Comparison of ENCODE assay signal across 28 mouse cellular contexts in genomic region chr12:54414829-54415228, GRCm38 (mm10).
DNase-seq lines count a peak whose midpoint lies in the region; ATAC-seq and TF ChIP-seq lines count a peak whose summit lies in the region.
"Had no signal": no experiment of that assay in that cellular context is flagged by ENCODE, and none has a peak within 500 bp of the region (broad histone marks: within the 10 kb centered on the region; RNA-seq: fewer than 3 reads in every experiment).

No protein-coding gene starts in this region.

- ATAC-seq in CD4-positive, CD25-positive, alpha-beta regulatory T cell, adult 4 months: no peak
- ATAC-seq in liver, postnatal 0 days: no peak
- ATAC-seq in liver, embryonic 11.5 days (replicated peaks; ENCODE audit: low FRiP score): no peak
- ATAC-seq: forebrain, embryonic 13.5 days; midbrain, embryonic 15.5 days had no signal

- peak; percentile 10 for DNase-seq in CD4-positive, CD25-positive, alpha-beta regulatory T cell, adult 2 months (ENCODE audit: low read depth, low spot score)
- DNase-seq in liver, postnatal 0 days: no peak
- DNase-seq in liver, embryonic 11.5 days (ENCODE audit: low spot score): no peak
- no peak for DNase-seq in MEL (ENCODE audit: low read depth, low spot score)
- DNase-seq in forebrain, embryonic 10.5 days (ENCODE audit: extremely low spot score, low spot score): no peak
- no peak for DNase-seq in right cerebral cortex, postnatal 4 days
- DNase-seq: adrenal gland, postnatal 10 days; cerebellum, adult 11-12 months; cerebellum, adult 9-11 months; gastrocnemius, postnatal 25 days; heart, adult 2 months; heart, postnatal 10 days; left cerebral cortex, postnatal 4 days; liver, embryonic 13.5 days; lung, embryonic 14.5 days; lung, postnatal 14 days; retina, postnatal 1 day; right cerebral cortex, postnatal 14 days had no signal

- no peak for TF ChIP-seq EP300 in liver, postnatal 0 days (IDR thresholded peaks at IDR 0.05; ENCODE audit: low read depth)
- TF ChIP-seq EP300 in MEL (IDR thresholded peaks at IDR 0.05; ENCODE audit: low read depth in 1 of 2, low read length in 2 of 2): no peak

- no peak overlapping the region for H3K4me3 ChIP-seq in liver, postnatal 0 days (ENCODE audit: low read depth, low read length)
- no peak overlapping the region for H3K4me3 ChIP-seq in liver, embryonic 11.5 days (ENCODE audit: low read depth, low read length)
- H3K4me3 ChIP-seq in MEL (ENCODE audit: control insufficient read depth in 1 of 2, insufficient read depth in 1 of 2, low read depth in 2 of 2, low read length in 2 of 2): no peak overlapping the region
- H3K4me3 ChIP-seq in forebrain, embryonic 10.5 days: no peak overlapping the region
- H3K4me3 ChIP-seq: erythroblast, embryonic 14.5 days; forebrain, embryonic 13.5 days; heart, adult 2 months; heart, embryonic 13.5 days; liver, embryonic 13.5 days; midbrain, embryonic 10.5 days; midbrain, embryonic 15.5 days; neural tube, embryonic 15.5 days had no signal

- H3K36me3 ChIP-seq in liver, postnatal 0 days (replicated peaks; ENCODE audit: insufficient read depth, low read length): no peaks in the 10 kb centered on the region
- H3K36me3 ChIP-seq in liver, embryonic 11.5 days (ENCODE audit: control insufficient read depth, insufficient read depth, low read length): no peaks in the 10 kb centered on the region
- H3K36me3 ChIP-seq in MEL (ENCODE audit: control insufficient read depth in 1 of 2, insufficient read depth in 2 of 2, low read length in 2 of 2): no peaks in the 10 kb centered on the region
- no peaks in the 10 kb centered on the region for H3K36me3 ChIP-seq in forebrain, embryonic 10.5 days (replicated peaks)
- H3K36me3 ChIP-seq: G1E; heart, embryonic 13.5 days; liver, embryonic 13.5 days; midbrain, embryonic 10.5 days; midbrain, embryonic 15.5 days; neural tube, embryonic 15.5 days had no signal

- no peaks in the 10 kb centered on the region for H3K4me1 ChIP-seq in liver, postnatal 0 days (ENCODE audit: insufficient read depth)
- no peaks in the 10 kb centered on the region for H3K4me1 ChIP-seq in liver, embryonic 11.5 days (replicated peaks; ENCODE audit: control insufficient read depth, insufficient read depth, low read length)
- H3K4me1 ChIP-seq in MEL (ENCODE audit: control insufficient read depth in 1 of 2, insufficient read depth in 2 of 2, low read length in 2 of 2): no peaks in the 10 kb centered on the region; a peak in 1 of 4 replicates
- H3K4me1 ChIP-seq in forebrain, embryonic 10.5 days: peaks cover 11% of the 10 kb centered on the region
- H3K4me1 ChIP-seq: heart, embryonic 13.5 days; liver, embryonic 13.5 days; neural tube, embryonic 15.5 days had no signal

- H3K79me2 ChIP-seq in MEL (ENCODE audit: control insufficient read depth, insufficient read depth, low read length, poor library complexity): no peaks in the 10 kb centered on the region

- 71% methylated on average over 1 of the region's 1 CpGs for WGBS in liver, postnatal 0 days (ENCODE audit: insufficient replicate concordance)
- WGBS in liver, embryonic 11.5 days: 45% methylated on average over 1 of the region's 1 CpGs
- 71% methylated on average over 1 of the region's 1 CpGs for WGBS in forebrain, embryonic 10.5 days

- peak; percentile 10 for TF ChIP-seq RAD21 in MEL (IDR thresholded peaks at IDR 0.05; ENCODE audit: low read depth, low read length)

- no peaks in the 10 kb centered on the region for H3K27me3 ChIP-seq in liver, postnatal 0 days (ENCODE audit: insufficient read depth, low read length)
- no peaks in the 10 kb centered on the region for H3K27me3 ChIP-seq in liver, embryonic 11.5 days (replicated peaks; ENCODE audit: control insufficient read depth, insufficient read depth, low read length)
- H3K27me3 ChIP-seq in MEL (ENCODE audit: control insufficient read depth in 1 of 2, insufficient read depth in 2 of 2, low read length in 2 of 2): peaks cover 0 to 3% of the 10 kb centered on the region in 2 experiments
- no peaks in the 10 kb centered on the region for H3K27me3 ChIP-seq in forebrain, embryonic 10.5 days (ENCODE audit: poor library complexity, severe bottlenecking)
- H3K27me3 ChIP-seq: forebrain, embryonic 13.5 days; liver, embryonic 13.5 days; midbrain, embryonic 15.5 days; neural tube, embryonic 15.5 days; Patski had no signal

- H3K9ac ChIP-seq in liver, postnatal 0 days (replicated peaks): no peak overlapping the region
- no peak overlapping the region for H3K9ac ChIP-seq in liver, embryonic 11.5 days (ENCODE audit: low read depth, low read length)
- no peak overlapping the region for H3K9ac ChIP-seq in MEL (ENCODE audit: control insufficient read depth, low read depth, low read length, poor library complexity, severe bottlenecking)
- H3K9ac ChIP-seq: forebrain, embryonic 13.5 days; heart, embryonic 13.5 days; hindbrain, embryonic 14.5 days; liver, embryonic 13.5 days; lung, embryonic 14.5 days; midbrain, embryonic 15.5 days; neural tube, embryonic 15.5 days had no signal

- no peak overlapping the region for H3K4me2 ChIP-seq in liver, postnatal 0 days (ENCODE audit: low read depth, low read length)
- H3K4me2 ChIP-seq in liver, embryonic 11.5 days: no peak overlapping the region
- H3K4me2 ChIP-seq: forebrain, embryonic 13.5 days; heart, embryonic 13.5 days; hindbrain, embryonic 14.5 days; liver, embryonic 13.5 days; lung, embryonic 14.5 days; midbrain, embryonic 15.5 days; neural tube, embryonic 15.5 days had no signal

- H3K9me3 ChIP-seq in liver, postnatal 0 days (ENCODE audit: low read length): no peaks in the 10 kb centered on the region
- no peaks in the 10 kb centered on the region for H3K9me3 ChIP-seq in liver, embryonic 11.5 days (ENCODE audit: control insufficient read depth, low read length)
- H3K9me3 ChIP-seq in MEL (replicated peaks; ENCODE audit: insufficient read depth, low read length): no peaks in the 10 kb centered on the region
- H3K9me3 ChIP-seq in forebrain, embryonic 10.5 days: no peaks in the 10 kb centered on the region
- H3K9me3 ChIP-seq: forebrain, embryonic 13.5 days; heart, embryonic 13.5 days; liver, embryonic 13.5 days; midbrain, embryonic 10.5 days; midbrain, embryonic 15.5 days; neural tube, embryonic 15.5 days had no signal

- TF ChIP-seq CTCF in liver, postnatal 0 days (IDR thresholded peaks at IDR 0.05; ENCODE audit: low read depth): 0 out of 2 replicates have a peak, but pooled peaks have one; percentile 7
- no peak for TF ChIP-seq CTCF in MEL (IDR thresholded peaks at IDR 0.05 in 2 of 3, conservative IDR thresholded peaks at IDR 0.05 in 1 of 3; ENCODE audit: control insufficient read depth in 1 of 3, insufficient read depth in 1 of 3, low read depth in 2 of 3, low read length in 3 of 3, poor library complexity in 1 of 3, severe bottlenecking in 1 of 3)

- H3K27ac ChIP-seq in liver, postnatal 0 days (ENCODE audit: low read depth): no peak overlapping the region
- no peak overlapping the region for H3K27ac ChIP-seq in liver, embryonic 11.5 days (ENCODE audit: low read depth, low read length)
- no peak overlapping the region for H3K27ac ChIP-seq in MEL (ENCODE audit: control insufficient read depth, low read depth, low read length)
- H3K27ac ChIP-seq in forebrain, embryonic 10.5 days: no peak overlapping the region
- H3K27ac ChIP-seq: forebrain, embryonic 13.5 days; heart, adult 2 months; heart, embryonic 13.5 days; hindbrain, embryonic 14.5 days; liver, embryonic 13.5 days; midbrain, embryonic 10.5 days; midbrain, embryonic 15.5 days; neural tube, embryonic 15.5 days had no signal

- no peak for TF ChIP-seq POLR2A in MEL (IDR thresholded peaks at IDR 0.05; ENCODE audit: control insufficient read depth in 1 of 2, insufficient read depth in 1 of 2, low read depth in 1 of 2, low read length in 2 of 2, poor library complexity in 1 of 2)

TF ChIP-seq in MEL, 35 proteins besides CTCF, POLR2A, EP300 and RAD21:
- no peak for TF ChIP-seq ZC3H11A (IDR thresholded peaks at IDR 0.05; ENCODE audit: low read depth, low read length)
- no peak for TF ChIP-seq TBP (IDR thresholded peaks at IDR 0.05; ENCODE audit: low read depth, low read length)
- no peak for TF ChIP-seq MAZ (IDR thresholded peaks at IDR 0.05; ENCODE audit: low read depth, low read length)
- no peak for TF ChIP-seq SIN3A (IDR thresholded peaks at IDR 0.05; ENCODE audit: low read length)
- TF ChIP-seq UBTF (IDR thresholded peaks at IDR 0.05; ENCODE audit: borderline replicate concordance, insufficient read depth, low read depth, low read length): no peak
TF ChIP-seq in MEL: peak in this region for 0.
